Mouse (Mus musculus) gastrocnemius, adult 2 months (tissue): ENCODE results near the gene Tmc6. TPM values are rescaled to one million over a fixed set of nuclear protein-coding genes. Genes with fewer than 3 reads are reported as not detected.

ENCODE experiments used
- DNase-seq: peaks from one replicate; pipeline ENCODE4 v3.0.0; 2022
- H3K27ac ChIP-seq: fragments of 200-600 bp; 2 replicates; pipeline ENCODE4 v1.8.1; 2022; ENCODE audit warnings: mild to moderate bottlenecking
- H3K4me3 ChIP-seq: fragments of 200-600 bp; 2 replicates; pipeline ENCODE4 v1.8.1; 2022; ENCODE audit warnings: mild to moderate bottlenecking, moderate library complexity
- CTCF ChIP-seq: fragments of 200-600 bp; IDR thresholded peaks from 2 replicates; pipeline ENCODE4 v1.8.1; 2022; ENCODE audit warnings: antibody characterized with exemption, mild to moderate bottlenecking, moderate library complexity
- intact Hi-C: fragments of 180-260 bp; cut with DNase I; formaldehyde crosslinking; loops from one replicate; pipeline ENCODE4 v1.15.1; 2025
- total RNA-seq, 2 experiments: library from RNA; stranded (reverse); gene quantifications; 2 replicates each; pipeline ENCODE4 v1.2.3; 2021

The Tmc6 gene
- total RNA-seq, 2 experiments from 2014 or later = 4.3 to 4.5 TPM

GRCm38 (mm10) chr11:117783683-117784309 lies 1.8 kb upstream of the Tmc6 start:
- H3K4me3 ChIP-seq = peak overlapping the region; percentile 81
- H3K27ac ChIP-seq = peak overlapping the region; percentile 84
- DNase-seq = peak; percentile 55
- TF ChIP-seq CTCF = no peak
- intact Hi-C loops = no loop called here

- peak; percentile 69 for DNase-seq
- H3K4me3 ChIP-seq = peak overlapping the region; percentile 81
- intact Hi-C loops = no loop called here
- H3K27ac ChIP-seq = peak overlapping the region; percentile 84
- peak; percentile 69 for TF ChIP-seq CTCF
Measured at GRCm38 (mm10) chr11:117783089-117783488, 1.1 kb upstream of the Tmc6 start.

GRCm38 (mm10) chr11:117782705-117783034 lies 672 bp upstream of the Tmc6 start:
- intact Hi-C loops = no loop called here
- H3K27ac ChIP-seq = peak overlapping the region; percentile 84

GRCm38 (mm10) chr11:117781199-117781821 lies 688 bp downstream of the Tmc6 start:
- intact Hi-C loops = no loop called here
- peak overlapping the region; percentile 81 for H3K4me3 ChIP-seq
- TF ChIP-seq CTCF = no peak
- H3K27ac ChIP-seq = peak overlapping the region; percentile 84
- peak; percentile 87 for DNase-seq

More at GRCm38 (mm10) chr11:117782705-117783034, 672 bp upstream of the Tmc6 start:
- DNase-seq = no peak
- H3K4me3 ChIP-seq = peak overlapping the region; percentile 81
- TF ChIP-seq CTCF = no peak

- Histone ChIP-seq H3K4me3 (peak overlapping the region; percentile 81), H3K27ac (peak overlapping the region; percentile 84)
- intact Hi-C loops = no loop called here
- peak; percentile 90 for DNase-seq
- peak; percentile 15; the same call in 1 of the 2 replicates for TF ChIP-seq CTCF
Measured at GRCm38 (mm10) chr11:117780582-117781111, 1.4 kb downstream of the Tmc6 start.

- intact Hi-C loops = no loop called here
- no peak for DNase-seq
- Histone ChIP-seq H3K27ac (peak overlapping the region; percentile 84), H3K4me3 (peak overlapping the region; percentile 81)
- no peak for TF ChIP-seq CTCF
Measured at GRCm38 (mm10) chr11:117780199-117780515, 1.8 kb downstream of the Tmc6 start.

- TF ChIP-seq CTCF = no peak
- H3K4me3 ChIP-seq = peak overlapping the region; percentile 81
- DNase-seq = peak; percentile 76
- intact Hi-C loops = no loop called here
- peak overlapping the region; percentile 84 for H3K27ac ChIP-seq
Measured at GRCm38 (mm10) chr11:117779434-117780198, 2.4 kb downstream of the Tmc6 start.

- intact Hi-C loops = no loop called here
- no peak for TF ChIP-seq CTCF
Measured at GRCm38 (mm10) chr11:117778851-117779433, 3.1 kb downstream of the Tmc6 start.

GRCm38 (mm10) chr11:117778031-117778430 lies 4.0 kb downstream of the Tmc6 start:
- intact Hi-C loops = no loop called here
- no peak for TF ChIP-seq CTCF
- no peak overlapping the region for H3K4me3 ChIP-seq
- DNase-seq = peak; percentile 58
- peak overlapping the region; percentile 84 for H3K27ac ChIP-seq

More at GRCm38 (mm10) chr11:117778851-117779433, 3.1 kb downstream of the Tmc6 start:
- peak overlapping the region; percentile 84 for H3K27ac ChIP-seq
- peak overlapping the region; percentile 81 for H3K4me3 ChIP-seq
- DNase-seq = peak; percentile 44

GRCm38 (mm10) chr11:117777111-117777510 lies 4.9 kb downstream of the Tmc6 start:
- no peak for DNase-seq
- Histone ChIP-seq H3K4me3 (no peak overlapping the region), H3K27ac (no peak overlapping the region)
- TF ChIP-seq CTCF = no peak
- intact Hi-C loops = no loop called here

GRCm38 (mm10) chr11:117776085-117776792 lies 5.8 kb downstream of the Tmc6 start:
- intact Hi-C loops = no loop called here
- H3K27ac ChIP-seq = no peak overlapping the region
- no peak for TF ChIP-seq CTCF

GRCm38 (mm10) chr11:117775540-117775939 lies 6.5 kb downstream of the Tmc6 start:
- H3K27ac ChIP-seq = no peak overlapping the region
- DNase-seq = no peak
- no peak overlapping the region for H3K4me3 ChIP-seq
- intact Hi-C loops = no loop called here
- TF ChIP-seq CTCF = no peak

More at GRCm38 (mm10) chr11:117776085-117776792, 5.8 kb downstream of the Tmc6 start:
- H3K4me3 ChIP-seq = no peak overlapping the region
- DNase-seq = no peak
